Mouse (Mus musculus): ENCODE measurements around the gene Mttp. TPM values are rescaled to one million over a fixed set of nuclear protein-coding genes. Genes with fewer than 3 reads are reported as not detected.

Mttp gene
- polyA plus RNA-seq, 1 experiment from 2014 or later, result 13.4 TPM

GRCm38 (mm10) chr3:138106887-138107286 is 37.9 kb downstream of the Mttp start:
- ATAC-seq (ENCODE audit: low FRiP score) (no peak), DNase-seq (ENCODE audit: low spot score) (no peak)
- 95% methylated on average over 10 of the region's 10 CpGs for WGBS
- Histone ChIP-seq H3K27me3 (ENCODE audit: control insufficient read depth, insufficient read depth, low read length) (no peaks in the 10 kb centered on the region), H3K36me3 (ENCODE audit: control insufficient read depth, insufficient read depth, low read length) (no peaks in the 10 kb centered on the region), H3K27ac (ENCODE audit: low read depth, low read length) (no peak overlapping the region), H3K4me1 (replicated peaks; ENCODE audit: control insufficient read depth, insufficient read depth, low read length) (no peaks in the 10 kb centered on the region), H3K9me3 (ENCODE audit: control insufficient read depth, low read length) (no peaks in the 10 kb centered on the region), H3K4me3 (ENCODE audit: low read depth, low read length) (no peak overlapping the region), H3K9ac (ENCODE audit: low read depth, low read length) (no peak overlapping the region), H3K4me2 (replicated peaks; ENCODE audit: low read depth, low read length) (no peak overlapping the region)

- Histone ChIP-seq H3K9ac (ENCODE audit: low read depth, low read length) (no peak overlapping the region), H3K9me3 (ENCODE audit: control insufficient read depth, low read length) (no peaks in the 10 kb centered on the region), H3K27me3 (ENCODE audit: control insufficient read depth, insufficient read depth, low read length) (no peaks in the 10 kb centered on the region), H3K27ac (ENCODE audit: low read depth, low read length) (no peak overlapping the region), H3K4me1 (replicated peaks; ENCODE audit: control insufficient read depth, insufficient read depth, low read length) (no peaks in the 10 kb centered on the region), H3K36me3 (ENCODE audit: control insufficient read depth, insufficient read depth, low read length) (no peaks in the 10 kb centered on the region), H3K4me3 (ENCODE audit: low read depth, low read length) (no peak overlapping the region), H3K4me2 (replicated peaks; ENCODE audit: low read depth, low read length) (no peak overlapping the region)
- ATAC-seq (ENCODE audit: low FRiP score) (no peak), DNase-seq (ENCODE audit: low spot score) (no peak)
- 73% methylated on average over 5 of the region's 5 CpGs for WGBS
These were observed 39.7 kb downstream of the Mttp start for GRCm38 (mm10) chr3:138105056-138105455.

GRCm38 (mm10) chr3:138103690-138104089 is 41.1 kb downstream of the Mttp start:
- H3K4me1 ChIP-seq (replicated peaks; ENCODE audit: control insufficient read depth, insufficient read depth, low read length), result no peaks in the 10 kb centered on the region
- WGBS, result 84% methylated on average over 4 of the region's 4 CpGs
- no peak for DNase-seq (ENCODE audit: low spot score)

GRCm38 (mm10) chr3:138101936-138102335 is 42.8 kb downstream of the Mttp start:
- no peak for DNase-seq (ENCODE audit: low spot score)

More at GRCm38 (mm10) chr3:138103690-138104089, 41.1 kb downstream of the Mttp start:
- no peak for ATAC-seq (ENCODE audit: low FRiP score)
- Histone ChIP-seq H3K9me3 (ENCODE audit: control insufficient read depth, low read length) (no peaks in the 10 kb centered on the region), H3K4me3 (ENCODE audit: low read depth, low read length) (no peak overlapping the region), H3K27ac (ENCODE audit: low read depth, low read length) (no peak overlapping the region), H3K4me2 (replicated peaks; ENCODE audit: low read depth, low read length) (no peak overlapping the region), H3K36me3 (ENCODE audit: control insufficient read depth, insufficient read depth, low read length) (no peaks in the 10 kb centered on the region), H3K27me3 (ENCODE audit: control insufficient read depth, insufficient read depth, low read length) (no peaks in the 10 kb centered on the region), H3K9ac (ENCODE audit: low read depth, low read length) (no peak overlapping the region)

GRCm38 (mm10) chr3:138097718-138098117 is 47.0 kb downstream of the Mttp start:
- no peak overlapping the region for H3K4me2 ChIP-seq (replicated peaks; ENCODE audit: low read depth, low read length)
- H3K4me1 ChIP-seq (replicated peaks; ENCODE audit: control insufficient read depth, insufficient read depth, low read length), result no peaks in the 10 kb centered on the region
- H3K36me3 ChIP-seq (ENCODE audit: control insufficient read depth, insufficient read depth, low read length), result no peaks in the 10 kb centered on the region
- 72% methylated on average over 1 of the region's 1 CpGs for WGBS
- H3K9me3 ChIP-seq (ENCODE audit: control insufficient read depth, low read length), result no peaks in the 10 kb centered on the region
- DNase-seq (ENCODE audit: low spot score), result no peak
- H3K9ac ChIP-seq (ENCODE audit: low read depth, low read length), result no peak overlapping the region
- no peaks in the 10 kb centered on the region for H3K27me3 ChIP-seq (ENCODE audit: control insufficient read depth, insufficient read depth, low read length)
- ATAC-seq (ENCODE audit: low FRiP score), result no peak
- H3K4me3 ChIP-seq (ENCODE audit: low read depth, low read length), result no peak overlapping the region
- H3K27ac ChIP-seq (ENCODE audit: low read depth, low read length), result no peak overlapping the region

More at GRCm38 (mm10) chr3:138101936-138102335, 42.8 kb downstream of the Mttp start:
- no peak for ATAC-seq (ENCODE audit: low FRiP score)
- Histone ChIP-seq H3K27ac (ENCODE audit: low read depth, low read length) (no peak overlapping the region), H3K4me3 (ENCODE audit: low read depth, low read length) (no peak overlapping the region), H3K9me3 (ENCODE audit: control insufficient read depth, low read length) (no peaks in the 10 kb centered on the region), H3K9ac (ENCODE audit: low read depth, low read length) (no peak overlapping the region), H3K4me2 (replicated peaks; ENCODE audit: low read depth, low read length) (no peak overlapping the region), H3K4me1 (replicated peaks; ENCODE audit: control insufficient read depth, insufficient read depth, low read length) (no peaks in the 10 kb centered on the region), H3K36me3 (ENCODE audit: control insufficient read depth, insufficient read depth, low read length) (no peaks in the 10 kb centered on the region), H3K27me3 (ENCODE audit: control insufficient read depth, insufficient read depth, low read length) (no peaks in the 10 kb centered on the region)
- WGBS, result 89% methylated on average over 4 of the region's 4 CpGs

- ATAC-seq (ENCODE audit: low FRiP score), result no peak
These were observed 48.3 kb downstream of the Mttp start for GRCm38 (mm10) chr3:138096263-138097028.

GRCm38 (mm10) chr3:138095718-138096117 is 49.0 kb downstream of the Mttp start:
- no peaks in the 10 kb centered on the region for H3K9me3 ChIP-seq (ENCODE audit: control insufficient read depth, low read length)
- no peak overlapping the region for H3K4me2 ChIP-seq (replicated peaks; ENCODE audit: low read depth, low read length)
- no peaks in the 10 kb centered on the region for H3K36me3 ChIP-seq (ENCODE audit: control insufficient read depth, insufficient read depth, low read length)
- H3K4me1 ChIP-seq (replicated peaks; ENCODE audit: control insufficient read depth, insufficient read depth, low read length), result no peaks in the 10 kb centered on the region
- H3K27ac ChIP-seq (ENCODE audit: low read depth, low read length), result no peak overlapping the region
- H3K9ac ChIP-seq (ENCODE audit: low read depth, low read length), result no peak overlapping the region
- no peaks in the 10 kb centered on the region for H3K27me3 ChIP-seq (ENCODE audit: control insufficient read depth, insufficient read depth, low read length)
- ATAC-seq (ENCODE audit: low FRiP score), result no peak
- no peak for DNase-seq (ENCODE audit: low spot score)
- WGBS, result 81% methylated on average over 10 of the region's 10 CpGs
- H3K4me3 ChIP-seq (ENCODE audit: low read depth, low read length), result no peak overlapping the region

More at GRCm38 (mm10) chr3:138096263-138097028, 48.3 kb downstream of the Mttp start:
- WGBS, result 86% methylated on average over 19 of the region's 19 CpGs
- H3K27ac ChIP-seq (ENCODE audit: low read depth, low read length), result no peak overlapping the region
- no peaks in the 10 kb centered on the region for H3K4me1 ChIP-seq (replicated peaks; ENCODE audit: control insufficient read depth, insufficient read depth, low read length)
- H3K27me3 ChIP-seq (ENCODE audit: control insufficient read depth, insufficient read depth, low read length), result no peaks in the 10 kb centered on the region
- H3K4me3 ChIP-seq (ENCODE audit: low read depth, low read length), result no peak overlapping the region
- no peak for DNase-seq (ENCODE audit: low spot score)
- no peak overlapping the region for H3K9ac ChIP-seq (ENCODE audit: low read depth, low read length)
- no peaks in the 10 kb centered on the region for H3K9me3 ChIP-seq (ENCODE audit: control insufficient read depth, low read length)
- H3K36me3 ChIP-seq (ENCODE audit: control insufficient read depth, insufficient read depth, low read length), result no peaks in the 10 kb centered on the region
- no peak overlapping the region for H3K4me2 ChIP-seq (replicated peaks; ENCODE audit: low read depth, low read length)

- H3K4me2 ChIP-seq (replicated peaks; ENCODE audit: low read depth, low read length), result no peak overlapping the region
- DNase-seq (ENCODE audit: low spot score) (no peak), ATAC-seq (ENCODE audit: low FRiP score) (no peak)
- H3K27ac ChIP-seq (ENCODE audit: low read depth, low read length), result no peak overlapping the region
- no peaks in the 10 kb centered on the region for H3K4me1 ChIP-seq (replicated peaks; ENCODE audit: control insufficient read depth, insufficient read depth, low read length)
- WGBS, result 83% methylated on average over 3 of the region's 3 CpGs
- H3K9me3 ChIP-seq (ENCODE audit: control insufficient read depth, low read length), result no peaks in the 10 kb centered on the region
- H3K4me3 ChIP-seq (ENCODE audit: low read depth, low read length), result no peak overlapping the region
- no peak overlapping the region for H3K9ac ChIP-seq (ENCODE audit: low read depth, low read length)
- no peaks in the 10 kb centered on the region for H3K27me3 ChIP-seq (ENCODE audit: control insufficient read depth, insufficient read depth, low read length)
- H3K36me3 ChIP-seq (ENCODE audit: control insufficient read depth, insufficient read depth, low read length), result no peaks in the 10 kb centered on the region
These were observed 49.5 kb downstream of the Mttp start for GRCm38 (mm10) chr3:138095301-138095700.

GRCm38 (mm10) chr3:138083896-138084295 is 60.9 kb downstream of the Mttp start:
- WGBS, result 82% methylated on average over 4 of the region's 4 CpGs

More at GRCm38 (mm10) chr3:138083896-138084295, 60.9 kb downstream of the Mttp start:
- H3K9ac ChIP-seq (ENCODE audit: low read depth, low read length), result no peak overlapping the region
- H3K9me3 ChIP-seq (ENCODE audit: control insufficient read depth, low read length), result no peaks in the 10 kb centered on the region
- ATAC-seq (ENCODE audit: low FRiP score) (no peak), DNase-seq (ENCODE audit: low spot score) (no peak)
- H3K27me3 ChIP-seq (ENCODE audit: control insufficient read depth, insufficient read depth, low read length), result no peaks in the 10 kb centered on the region
- H3K4me1 ChIP-seq (replicated peaks; ENCODE audit: control insufficient read depth, insufficient read depth, low read length), result no peaks in the 10 kb centered on the region
- H3K4me2 ChIP-seq (replicated peaks; ENCODE audit: low read depth, low read length), result no peak overlapping the region
- H3K36me3 ChIP-seq (ENCODE audit: control insufficient read depth, insufficient read depth, low read length), result no peaks in the 10 kb centered on the region
- H3K27ac ChIP-seq (ENCODE audit: low read depth, low read length), result no peak overlapping the region
- no peak overlapping the region for H3K4me3 ChIP-seq (ENCODE audit: low read depth, low read length)
